Mouse (Mus musculus): ENCODE measurements at regions not wholly inside any gene's neighbourhood (a gene's known extent, or its start where the extent isn't known, plus 50 kb on each side); places are given as distances from the start of the nearest gene placed in this dataset.

GRCm38 (mm10) chr2:128310081-128310480 lies 184.2 kb downstream of the Bcl2l11 start:
- no peak for TF ChIP-seq CTCF (IDR thresholded peaks at IDR 0.05; ENCODE audit: control insufficient read depth, insufficient read depth, insufficient read length)
- no peak for TF ChIP-seq MYOG (IDR thresholded peaks at IDR 0.05; ENCODE audit: control insufficient read depth, extremely low read depth, insufficient read length)
- no peak for TF ChIP-seq USF1 (IDR thresholded peaks at IDR 0.05; ENCODE audit: low read depth)
- TF ChIP-seq CEBPB (IDR thresholded peaks at IDR 0.05; ENCODE audit: low read depth) = no peak

Measured in C2C12 (cell line).